Mouse (Mus musculus): ENCODE measurements at regions not wholly inside any gene's neighbourhood (a gene's known extent, or its start where the extent isn't known, plus 50 kb on each side); places are given as distances from the start of the nearest gene placed in this dataset.

- no peak overlapping the region for H3K9ac ChIP-seq (ENCODE audit: low read depth, low read length)
- WGBS = 92% methylated on average over 1 of the region's 1 CpGs
- H3K4me2 ChIP-seq (ENCODE audit: low read length) = no peak overlapping the region
- no peaks in the 10 kb centered on the region for H3K9me3 ChIP-seq (replicated peaks; ENCODE audit: control insufficient read depth, low read length, poor library complexity, severe bottlenecking)
- H3K27ac ChIP-seq (ENCODE audit: low read length) = no peak overlapping the region
- ATAC-seq = no peak
- no peaks in the 10 kb centered on the region for H3K36me3 ChIP-seq (ENCODE audit: control insufficient read depth, insufficient read depth, low read length)
- no peaks in the 10 kb centered on the region for H3K27me3 ChIP-seq (ENCODE audit: control insufficient read depth, insufficient read depth, low read depth, low read length)
- H3K4me3 ChIP-seq (ENCODE audit: low read depth, low read length) = no peak overlapping the region
- no peaks in the 10 kb centered on the region for H3K4me1 ChIP-seq (ENCODE audit: control insufficient read depth, insufficient read depth, low read length)
These were observed 1050.7 kb downstream of the Tbl1xr1 start for GRCm38 (mm10) chr3:23127134-23127533.

- Histone ChIP-seq H3K27me3 (ENCODE audit: control insufficient read depth, insufficient read depth, low read depth, low read length) (no peaks in the 10 kb centered on the region), H3K4me2 (ENCODE audit: low read length) (no peak overlapping the region), H3K4me1 (ENCODE audit: control insufficient read depth, insufficient read depth, low read length) (no peaks in the 10 kb centered on the region), H3K9ac (ENCODE audit: low read depth, low read length) (no peak overlapping the region), H3K4me3 (ENCODE audit: low read depth, low read length) (no peak overlapping the region), H3K9me3 (replicated peaks; ENCODE audit: control insufficient read depth, low read length, poor library complexity, severe bottlenecking) (no peaks in the 10 kb centered on the region), H3K36me3 (ENCODE audit: control insufficient read depth, insufficient read depth, low read length) (no peaks in the 10 kb centered on the region), H3K27ac (ENCODE audit: low read length) (no peak overlapping the region)
- no peak for ATAC-seq
- 88% methylated on average over 1 of the region's 1 CpGs for WGBS
These were observed 1059.1 kb downstream of the Tbl1xr1 start for GRCm38 (mm10) chr3:23135551-23135950.

- ATAC-seq = no peak
- Histone ChIP-seq H3K27me3 (ENCODE audit: control insufficient read depth, insufficient read depth, low read depth, low read length) (no peaks in the 10 kb centered on the region), H3K9me3 (replicated peaks; ENCODE audit: control insufficient read depth, low read length, poor library complexity, severe bottlenecking) (no peaks in the 10 kb centered on the region), H3K36me3 (ENCODE audit: control insufficient read depth, insufficient read depth, low read length) (no peaks in the 10 kb centered on the region), H3K9ac (ENCODE audit: low read depth, low read length) (no peak overlapping the region), H3K4me3 (ENCODE audit: low read depth, low read length) (no peak overlapping the region), H3K4me2 (ENCODE audit: low read length) (no peak overlapping the region), H3K4me1 (ENCODE audit: control insufficient read depth, insufficient read depth, low read length) (no peaks in the 10 kb centered on the region), H3K27ac (ENCODE audit: low read length) (no peak overlapping the region)
These were observed 1062.5 kb downstream of the Tbl1xr1 start for GRCm38 (mm10) chr3:23138932-23139331.

- Histone ChIP-seq H3K9me3 (replicated peaks; ENCODE audit: control insufficient read depth, low read length, poor library complexity, severe bottlenecking) (no peaks in the 10 kb centered on the region), H3K4me1 (ENCODE audit: control insufficient read depth, insufficient read depth, low read length) (no peaks in the 10 kb centered on the region; the same call in 1 of the 2 replicates), H3K27ac (ENCODE audit: low read length) (no peak overlapping the region), H3K36me3 (ENCODE audit: control insufficient read depth, insufficient read depth, low read length) (no peaks in the 10 kb centered on the region), H3K4me3 (ENCODE audit: low read depth, low read length) (no peak overlapping the region), H3K27me3 (ENCODE audit: control insufficient read depth, insufficient read depth, low read depth, low read length) (no peaks in the 10 kb centered on the region), H3K4me2 (ENCODE audit: low read length) (no peak overlapping the region), H3K9ac (ENCODE audit: low read depth, low read length) (no peak overlapping the region)
- ATAC-seq = no peak
- WGBS = 44% methylated on average over 3 of the region's 3 CpGs
These were observed 1088.5 kb downstream of the Tbl1xr1 start for GRCm38 (mm10) chr3:23164828-23165450.

- no peak overlapping the region for H3K4me3 ChIP-seq (ENCODE audit: low read depth, low read length)
- no peaks in the 10 kb centered on the region for H3K9me3 ChIP-seq (replicated peaks; ENCODE audit: control insufficient read depth, low read length, poor library complexity, severe bottlenecking)
- H3K27me3 ChIP-seq (ENCODE audit: control insufficient read depth, insufficient read depth, low read depth, low read length) = no peaks in the 10 kb centered on the region
- no peak overlapping the region for H3K4me2 ChIP-seq (ENCODE audit: low read length)
- 88% methylated on average over 8 of the region's 8 CpGs for WGBS
- ATAC-seq = no peak
- H3K9ac ChIP-seq (ENCODE audit: low read depth, low read length) = no peak overlapping the region
- no peak overlapping the region for H3K27ac ChIP-seq (ENCODE audit: low read length)
- H3K36me3 ChIP-seq (ENCODE audit: control insufficient read depth, insufficient read depth, low read length) = no peaks in the 10 kb centered on the region
- no peaks in the 10 kb centered on the region for H3K4me1 ChIP-seq (ENCODE audit: control insufficient read depth, insufficient read depth, low read length)
These were observed 1106.9 kb downstream of the Tbl1xr1 start for GRCm38 (mm10) chr3:23183393-23183792.

GRCm38 (mm10) chr3:23188479-23188878 is 1112.0 kb downstream of the Tbl1xr1 start:
- Histone ChIP-seq H3K4me2 (ENCODE audit: low read length) (no peak overlapping the region), H3K4me3 (ENCODE audit: low read depth, low read length) (no peak overlapping the region), H3K4me1 (ENCODE audit: control insufficient read depth, insufficient read depth, low read length) (no peaks in the 10 kb centered on the region), H3K27ac (ENCODE audit: low read length) (no peak overlapping the region), H3K9ac (ENCODE audit: low read depth, low read length) (no peak overlapping the region), H3K9me3 (replicated peaks; ENCODE audit: control insufficient read depth, low read length, poor library complexity, severe bottlenecking) (no peaks in the 10 kb centered on the region), H3K36me3 (ENCODE audit: control insufficient read depth, insufficient read depth, low read length) (no peaks in the 10 kb centered on the region), H3K27me3 (ENCODE audit: control insufficient read depth, insufficient read depth, low read depth, low read length) (no peaks in the 10 kb centered on the region)
- ATAC-seq = no peak
- WGBS = 81% methylated on average over 4 of the region's 4 CpGs

GRCm38 (mm10) chr3:23200056-23200455 is 1123.6 kb downstream of the Tbl1xr1 start:
- Histone ChIP-seq H3K9ac (ENCODE audit: low read depth, low read length) (no peak overlapping the region), H3K4me3 (ENCODE audit: low read depth, low read length) (no peak overlapping the region), H3K27me3 (ENCODE audit: control insufficient read depth, insufficient read depth, low read depth, low read length) (no peaks in the 10 kb centered on the region), H3K27ac (ENCODE audit: low read length) (no peak overlapping the region), H3K36me3 (ENCODE audit: control insufficient read depth, insufficient read depth, low read length) (no peaks in the 10 kb centered on the region), H3K4me2 (ENCODE audit: low read length) (no peak overlapping the region), H3K9me3 (replicated peaks; ENCODE audit: control insufficient read depth, low read length, poor library complexity, severe bottlenecking) (no peaks in the 10 kb centered on the region), H3K4me1 (ENCODE audit: control insufficient read depth, insufficient read depth, low read length) (no peaks in the 10 kb centered on the region)
- ATAC-seq = no peak
- 32% methylated on average over 1 of the region's 1 CpGs for WGBS

- no peaks in the 10 kb centered on the region for H3K27me3 ChIP-seq (ENCODE audit: control insufficient read depth, insufficient read depth, low read depth, low read length)
- WGBS = 93% methylated on average over 1 of the region's 1 CpGs
- no peak overlapping the region for H3K27ac ChIP-seq (ENCODE audit: low read length)
- no peak overlapping the region for H3K4me2 ChIP-seq (ENCODE audit: low read length)
- no peaks in the 10 kb centered on the region for H3K4me1 ChIP-seq (ENCODE audit: control insufficient read depth, insufficient read depth, low read length)
- H3K4me3 ChIP-seq (ENCODE audit: low read depth, low read length) = no peak overlapping the region
- H3K9me3 ChIP-seq (replicated peaks; ENCODE audit: control insufficient read depth, low read length, poor library complexity, severe bottlenecking) = no peaks in the 10 kb centered on the region
- ATAC-seq = no peak
- H3K36me3 ChIP-seq (ENCODE audit: control insufficient read depth, insufficient read depth, low read length) = no peaks in the 10 kb centered on the region
- no peak overlapping the region for H3K9ac ChIP-seq (ENCODE audit: low read depth, low read length)
These were observed 1138.0 kb downstream of the Tbl1xr1 start for GRCm38 (mm10) chr3:23214427-23214826.

- H3K36me3 ChIP-seq (ENCODE audit: control insufficient read depth, insufficient read depth, low read length) = no peaks in the 10 kb centered on the region
- no peaks in the 10 kb centered on the region for H3K27me3 ChIP-seq (ENCODE audit: control insufficient read depth, insufficient read depth, low read depth, low read length)
- H3K9me3 ChIP-seq (replicated peaks; ENCODE audit: control insufficient read depth, low read length, poor library complexity, severe bottlenecking) = no peaks in the 10 kb centered on the region
- no peak overlapping the region for H3K4me3 ChIP-seq (ENCODE audit: low read depth, low read length)
- no peak for ATAC-seq
- WGBS = 78% methylated on average over 1 of the region's 1 CpGs
- no peak overlapping the region for H3K4me2 ChIP-seq (ENCODE audit: low read length)
- H3K9ac ChIP-seq (ENCODE audit: low read depth, low read length) = no peak overlapping the region
- H3K27ac ChIP-seq (ENCODE audit: low read length) = no peak overlapping the region
- H3K4me1 ChIP-seq (ENCODE audit: control insufficient read depth, insufficient read depth, low read length) = no peaks in the 10 kb centered on the region
These were observed 1140.3 kb downstream of the Tbl1xr1 start for GRCm38 (mm10) chr3:23216754-23217153.

Measured in midbrain, embryonic 16.5 days (tissue).